Mouse (Mus musculus) thymus, adult 2 months (tissue): ENCODE results near the gene Aldh5a1.

ENCODE experiments used
- CTCF ChIP-seq: fragments of 200-500 bp; IDR thresholded peaks from 2 replicates; pipeline ENCODE4 v1.5.1; 2012; ENCODE audit warnings: mild to moderate bottlenecking, control low read depth, low read length, moderate library complexity, borderline replicate concordance; ENCODE audit not compliant: control insufficient read depth, poor library complexity, insufficient read depth; ENCODE audit errors: extremely low read depth
- POLR2A ChIP-seq: fragments of 200-500 bp; IDR thresholded peaks from 2 replicates; pipeline ENCODE4 v1.6.1; 2012; ENCODE audit warnings: mild to moderate bottlenecking, low read length, control low read depth, moderate library complexity; ENCODE audit not compliant: control insufficient read depth, poor library complexity, insufficient read depth; ENCODE audit errors: extremely low read depth

DNA sequence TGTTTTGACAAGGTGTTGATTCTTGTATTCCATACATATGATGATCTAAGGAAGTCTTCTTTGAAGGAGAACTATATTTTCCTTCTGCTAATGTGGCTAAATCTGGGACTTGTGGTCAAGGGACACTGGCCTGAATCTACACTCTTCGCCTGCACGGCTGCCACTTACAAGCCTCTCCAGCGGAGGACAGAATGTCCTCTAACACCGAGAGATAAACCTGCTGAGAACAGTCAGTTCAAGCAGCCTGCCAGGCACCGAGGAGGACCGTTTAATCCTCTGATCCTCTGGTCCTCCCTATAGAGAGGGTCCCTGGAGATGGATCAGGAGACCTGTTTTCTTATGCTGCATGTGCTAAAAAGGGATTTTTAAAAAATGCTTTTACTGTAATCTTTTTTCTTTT is 34.0 kb downstream of the Aldh5a1 start:
- TF ChIP-seq POLR2A = no peak
- no peak for TF ChIP-seq CTCF
